Mouse (Mus musculus): ENCODE measurements around the gene 1110051M20Rik. TPM values are rescaled to one million over a fixed set of nuclear protein-coding genes. Genes with fewer than 3 reads are reported as not detected.

1110051M20Rik gene
- polyA plus RNA-seq, 1 experiment: 19.3 TPM

DNA sequence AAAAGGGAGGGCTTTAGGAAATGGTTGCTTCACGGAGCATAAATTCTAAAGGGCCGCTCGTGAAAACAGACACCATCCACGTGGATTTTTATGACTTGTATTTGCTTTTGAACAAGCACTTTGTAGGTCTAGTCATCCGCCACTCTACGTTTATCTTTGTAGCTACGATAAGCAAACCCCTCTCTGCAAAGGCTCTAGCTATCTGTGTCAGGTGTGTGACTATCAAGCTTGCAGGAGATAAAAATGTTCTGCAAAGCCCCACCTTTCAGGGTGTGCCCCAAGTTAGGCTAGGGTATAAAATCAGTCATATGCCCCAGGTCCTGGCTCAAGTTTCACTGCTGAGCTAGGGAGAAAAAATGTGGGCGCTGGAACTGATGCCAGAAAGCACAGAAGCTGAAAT is 8.2 kb upstream of the 1110051M20Rik start:
- Histone ChIP-seq H3K9me3 (replicated peaks; ENCODE audit: control insufficient read depth, insufficient read depth, low read length, poor library complexity, severe bottlenecking) (no peaks in the 10 kb centered on the region), H3K27ac (ENCODE audit: insufficient read depth, low read length) (no peak overlapping the region), H3K27me3 (ENCODE audit: control insufficient read depth, insufficient read depth, low read length, poor library complexity, severe bottlenecking) (no peaks in the 10 kb centered on the region), H3K4me3 (ENCODE audit: low read depth, low read length) (no peak overlapping the region), H3K36me3 (ENCODE audit: control insufficient read depth, insufficient read depth, low read length, poor library complexity, severe bottlenecking) (no peaks in the 10 kb centered on the region), H3K4me1 (ENCODE audit: control insufficient read depth, insufficient read depth, low read length) (no peaks in the 10 kb centered on the region), H3K9ac (ENCODE audit: low read depth, poor library complexity, severe bottlenecking) (no peak overlapping the region)
- no peak for TF ChIP-seq EP300 (IDR thresholded peaks at IDR 0.05; ENCODE audit: insufficient read depth, low read depth, low read length)
- TF ChIP-seq POLR2A (IDR thresholded peaks at IDR 0.05; ENCODE audit: insufficient read depth, low read length): no peak

DNA sequence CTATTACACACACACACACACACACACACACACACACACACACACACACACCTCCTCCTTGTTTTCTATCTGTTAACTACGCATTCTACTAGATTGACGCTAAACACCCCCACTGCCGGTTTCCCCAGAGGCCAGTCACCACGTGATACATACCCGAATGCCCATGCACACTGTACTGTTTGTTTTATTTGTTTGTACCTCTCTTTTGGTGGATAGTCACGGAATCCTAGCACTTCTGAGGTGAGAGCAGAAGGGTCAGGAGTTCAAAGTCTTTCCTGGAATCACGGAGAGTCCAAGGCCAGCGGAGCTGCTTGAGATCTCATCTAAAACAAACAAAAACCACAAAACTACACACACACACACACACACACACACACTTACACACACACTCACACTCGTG is 5.8 kb upstream of the 1110051M20Rik start:
- H3K9me3 ChIP-seq (replicated peaks; ENCODE audit: control insufficient read depth, insufficient read depth, low read length, poor library complexity, severe bottlenecking): peaks cover 3% of the 10 kb centered on the region; the same call in 1 of the 2 replicates
- no peaks in the 10 kb centered on the region for H3K4me1 ChIP-seq (ENCODE audit: control insufficient read depth, insufficient read depth, low read length)
- no peak overlapping the region for H3K27ac ChIP-seq (ENCODE audit: insufficient read depth, low read length)
- H3K36me3 ChIP-seq (ENCODE audit: control insufficient read depth, insufficient read depth, low read length, poor library complexity, severe bottlenecking): no peaks in the 10 kb centered on the region
- H3K27me3 ChIP-seq (ENCODE audit: control insufficient read depth, insufficient read depth, low read length, poor library complexity, severe bottlenecking): no peaks in the 10 kb centered on the region; the same call in 1 of the 2 replicates
- H3K4me3 ChIP-seq (ENCODE audit: low read depth, low read length): no peak overlapping the region
- H3K9ac ChIP-seq (ENCODE audit: low read depth, poor library complexity, severe bottlenecking): no peak overlapping the region
- TF ChIP-seq EP300 (IDR thresholded peaks at IDR 0.05; ENCODE audit: insufficient read depth, low read depth, low read length): no peak
- TF ChIP-seq CTCF (IDR thresholded peaks at IDR 0.05; ENCODE audit: low read depth, low read length): no peak
- no peak for TF ChIP-seq POLR2A (IDR thresholded peaks at IDR 0.05; ENCODE audit: insufficient read depth, low read length)

- no peak overlapping the region for H3K4me3 ChIP-seq (ENCODE audit: low read depth, low read length)
- H3K4me1 ChIP-seq (ENCODE audit: control insufficient read depth, insufficient read depth, low read length): no peaks in the 10 kb centered on the region
- no peak overlapping the region for H3K9ac ChIP-seq (ENCODE audit: low read depth, poor library complexity, severe bottlenecking)
- TF ChIP-seq EP300 (IDR thresholded peaks at IDR 0.05; ENCODE audit: insufficient read depth, low read depth, low read length): no peak
- TF ChIP-seq POLR2A (IDR thresholded peaks at IDR 0.05; ENCODE audit: insufficient read depth, low read length): no peak
- TF ChIP-seq CTCF (IDR thresholded peaks at IDR 0.05; ENCODE audit: low read depth, low read length): no peak
- H3K36me3 ChIP-seq (ENCODE audit: control insufficient read depth, insufficient read depth, low read length, poor library complexity, severe bottlenecking): no peaks in the 10 kb centered on the region
- peaks cover 3% of the 10 kb centered on the region; the same call in 1 of the 2 replicates for H3K9me3 ChIP-seq (replicated peaks; ENCODE audit: control insufficient read depth, insufficient read depth, low read length, poor library complexity, severe bottlenecking)
- H3K27ac ChIP-seq (ENCODE audit: insufficient read depth, low read length): no peak overlapping the region
- H3K27me3 ChIP-seq (ENCODE audit: control insufficient read depth, insufficient read depth, low read length, poor library complexity, severe bottlenecking): no peaks in the 10 kb centered on the region; the same call in 1 of the 2 replicates
These were observed 5.2 kb upstream of the 1110051M20Rik start for GRCm38 (mm10) chr2:91449662-91450061.

DNA sequence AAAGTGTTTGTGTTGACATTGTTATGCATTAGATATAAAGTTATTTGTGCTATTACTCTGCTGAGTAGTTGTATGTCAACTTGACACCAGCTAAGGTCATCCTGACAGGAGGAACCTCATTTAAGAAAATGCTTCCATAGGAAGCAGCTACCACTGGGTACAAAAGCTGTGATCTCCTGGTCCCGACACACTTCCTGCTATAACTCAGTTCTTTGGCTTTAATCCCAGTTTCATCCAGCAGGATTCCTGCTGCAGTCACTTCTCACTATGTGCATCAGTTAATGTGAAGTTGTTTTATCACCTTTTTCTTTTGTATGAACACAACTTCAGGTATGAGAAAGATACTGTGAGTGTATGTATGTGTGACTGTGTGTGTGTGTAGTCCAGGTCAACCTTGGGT is 2.3 kb downstream of the 1110051M20Rik start:
- Histone ChIP-seq H3K4me3 (ENCODE audit: low read depth, low read length) (no peak overlapping the region), H3K9me3 (replicated peaks; ENCODE audit: control insufficient read depth, insufficient read depth, low read length, poor library complexity, severe bottlenecking) (peaks cover under 1% of the 10 kb centered on the region; the same call in 1 of the 2 replicates), H3K27ac (ENCODE audit: insufficient read depth, low read length) (no peak overlapping the region), H3K4me1 (ENCODE audit: control insufficient read depth, insufficient read depth, low read length) (no peaks in the 10 kb centered on the region), H3K36me3 (ENCODE audit: control insufficient read depth, insufficient read depth, low read length, poor library complexity, severe bottlenecking) (no peaks in the 10 kb centered on the region), H3K27me3 (ENCODE audit: control insufficient read depth, insufficient read depth, low read length, poor library complexity, severe bottlenecking) (no peaks in the 10 kb centered on the region; the same call in 1 of the 2 replicates), H3K9ac (ENCODE audit: low read depth, poor library complexity, severe bottlenecking) (no peak overlapping the region)
- TF ChIP-seq CTCF (IDR thresholded peaks at IDR 0.05; ENCODE audit: low read depth, low read length) (no peak), POLR2A (IDR thresholded peaks at IDR 0.05; ENCODE audit: insufficient read depth, low read length) (no peak), EP300 (IDR thresholded peaks at IDR 0.05; ENCODE audit: insufficient read depth, low read depth, low read length) (no peak)

- H3K9ac ChIP-seq (ENCODE audit: low read depth, poor library complexity, severe bottlenecking): no peak overlapping the region
- no peaks in the 10 kb centered on the region for H3K36me3 ChIP-seq (ENCODE audit: control insufficient read depth, insufficient read depth, low read length, poor library complexity, severe bottlenecking)
These were observed 2.8 kb downstream of the 1110051M20Rik start for GRCm38 (mm10) chr2:91441715-91442114.

DNA sequence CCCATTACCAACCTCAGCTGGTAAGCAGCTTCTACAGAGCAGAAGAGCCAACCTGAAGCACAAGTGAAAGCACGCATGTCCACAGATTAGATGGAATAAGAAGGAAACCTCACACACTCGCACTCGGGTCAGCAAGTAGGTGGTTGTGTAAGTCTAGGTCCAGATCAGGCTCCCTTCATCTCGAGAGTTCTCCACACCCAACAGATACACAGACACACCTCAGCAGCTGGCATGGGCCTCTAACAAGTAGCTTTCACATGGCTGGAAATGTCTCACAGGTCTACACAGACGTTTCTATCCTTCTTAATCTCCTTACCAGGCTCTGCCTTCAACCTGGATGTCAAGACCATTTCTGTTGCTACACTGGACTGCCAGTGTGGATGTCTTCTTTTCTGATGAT is 3.8 kb downstream of the 1110051M20Rik start:
- Histone ChIP-seq H3K27ac (ENCODE audit: insufficient read depth, low read length) (no peak overlapping the region), H3K9me3 (replicated peaks; ENCODE audit: control insufficient read depth, insufficient read depth, low read length, poor library complexity, severe bottlenecking) (no peaks in the 10 kb centered on the region), H3K9ac (ENCODE audit: low read depth, poor library complexity, severe bottlenecking) (no peak overlapping the region), H3K36me3 (ENCODE audit: control insufficient read depth, insufficient read depth, low read length, poor library complexity, severe bottlenecking) (no peaks in the 10 kb centered on the region), H3K4me1 (ENCODE audit: control insufficient read depth, insufficient read depth, low read length) (no peaks in the 10 kb centered on the region), H3K4me3 (ENCODE audit: low read depth, low read length) (no peak overlapping the region), H3K27me3 (ENCODE audit: control insufficient read depth, insufficient read depth, low read length, poor library complexity, severe bottlenecking) (no peaks in the 10 kb centered on the region)
- TF ChIP-seq POLR2A (IDR thresholded peaks at IDR 0.05; ENCODE audit: insufficient read depth, low read length) (no peak), EP300 (IDR thresholded peaks at IDR 0.05; ENCODE audit: insufficient read depth, low read depth, low read length) (no peak)

More at GRCm38 (mm10) chr2:91441715-91442114, 2.8 kb downstream of the 1110051M20Rik start:
- Histone ChIP-seq H3K4me3 (ENCODE audit: low read depth, low read length) (no peak overlapping the region), H3K9me3 (replicated peaks; ENCODE audit: control insufficient read depth, insufficient read depth, low read length, poor library complexity, severe bottlenecking) (no peaks in the 10 kb centered on the region), H3K4me1 (ENCODE audit: control insufficient read depth, insufficient read depth, low read length) (no peaks in the 10 kb centered on the region), H3K27ac (ENCODE audit: insufficient read depth, low read length) (no peak overlapping the region), H3K27me3 (ENCODE audit: control insufficient read depth, insufficient read depth, low read length, poor library complexity, severe bottlenecking) (no peaks in the 10 kb centered on the region; the same call in 1 of the 2 replicates)
- TF ChIP-seq POLR2A (IDR thresholded peaks at IDR 0.05; ENCODE audit: insufficient read depth, low read length): no peak
- no peak for TF ChIP-seq EP300 (IDR thresholded peaks at IDR 0.05; ENCODE audit: insufficient read depth, low read depth, low read length)
- no peak for TF ChIP-seq CTCF (IDR thresholded peaks at IDR 0.05; ENCODE audit: low read depth, low read length)
